Mouse (Mus musculus): ENCODE results near the gene 2510039O18Rik.

Gene 2510039O18Rik

GRCm38 (mm10) chr4:147940576-147941044 lies at the start of gene 2510039O18Rik:
2510039O18Rik (plus strand) TSS chr4:147940895.
- peak; percentile 91 for DNase-seq

GRCm38 (mm10) chr4:147895815-147896330 lies 44.8 kb upstream of the 2510039O18Rik start:
- no peak for DNase-seq

GRCm38 (mm10) chr4:147896411-147896810 lies 44.3 kb upstream of the 2510039O18Rik start:
- no peak for DNase-seq

- DNase-seq = no peak
Measured at GRCm38 (mm10) chr4:147897348-147897747, 43.3 kb upstream of the 2510039O18Rik start.

GRCm38 (mm10) chr4:147900452-147900851 lies 40.2 kb upstream of the 2510039O18Rik start:
- DNase-seq = no peak

- DNase-seq = no peak
Measured at GRCm38 (mm10) chr4:147902906-147903500, 37.7 kb upstream of the 2510039O18Rik start.

- no peak for DNase-seq
Measured at GRCm38 (mm10) chr4:147903601-147904000, 37.1 kb upstream of the 2510039O18Rik start.

GRCm38 (mm10) chr4:147904313-147905089 lies 36.2 kb upstream of the 2510039O18Rik start, which contains the start of gene Mfn2:
Mfn2 (minus strand) TSS chr4:147904704.
- peak; percentile 89 to 90 for DNase-seq

- DNase-seq = no peak
Measured at GRCm38 (mm10) chr4:147905090-147905659, 35.5 kb upstream of the 2510039O18Rik start.

GRCm38 (mm10) chr4:147906230-147906629 lies 34.5 kb upstream of the 2510039O18Rik start:
- no peak for DNase-seq

- DNase-seq = no peak
Measured at GRCm38 (mm10) chr4:147909486-147909885, 31.2 kb upstream of the 2510039O18Rik start.

GRCm38 (mm10) chr4:147918459-147919121 lies 22.1 kb upstream of the 2510039O18Rik start:
- peak in 1 of 2 experiments; percentile 60 for DNase-seq

- DNase-seq = no peak
Measured at GRCm38 (mm10) chr4:147920973-147921372, 19.7 kb upstream of the 2510039O18Rik start.

- DNase-seq = no peak
Measured at GRCm38 (mm10) chr4:147922341-147922740, 18.4 kb upstream of the 2510039O18Rik start.

GRCm38 (mm10) chr4:147927705-147928104 lies 13.0 kb upstream of the 2510039O18Rik start:
- DNase-seq = peak; percentile 62 to 66

GRCm38 (mm10) chr4:147928136-147928535 lies 12.6 kb upstream of the 2510039O18Rik start:
- no peak for DNase-seq

- DNase-seq = no peak
Measured at GRCm38 (mm10) chr4:147928540-147928939, 12.2 kb upstream of the 2510039O18Rik start.

- DNase-seq = no peak
Measured at GRCm38 (mm10) chr4:147930946-147931345, 9.7 kb upstream of the 2510039O18Rik start.

- DNase-seq = no peak
Measured at GRCm38 (mm10) chr4:147934134-147934533, 6.6 kb upstream of the 2510039O18Rik start.

GRCm38 (mm10) chr4:147934611-147935010 lies 6.1 kb upstream of the 2510039O18Rik start:
- DNase-seq = no peak

GRCm38 (mm10) chr4:147935904-147936303 lies 4.8 kb upstream of the 2510039O18Rik start:
- DNase-seq = no peak

GRCm38 (mm10) chr4:147936331-147936954 lies 4.3 kb upstream of the 2510039O18Rik start, which contains the start of gene Plod1:
Plod1 (minus strand) TSS chr4:147936767.
- DNase-seq = peak; percentile 88 to 91

Data from lung, postnatal 4 days (tissue).